Mouse (Mus musculus): Measurements from ENCODE around the gene Il16.

GRCm38 (mm10) chr7:83633856-83634255 is 111.7 kb downstream of the Il16 start:
- TF ChIP-seq CTCF (IDR thresholded peaks at IDR 0.05; ENCODE audit: low read depth) (no peak), EP300 (IDR thresholded peaks at IDR 0.05; ENCODE audit: low read depth) (no peak)
